Mouse (Mus musculus): ENCODE measurements at regions not wholly inside any gene's neighbourhood (a gene's known extent, or its start where the extent isn't known, plus 50 kb on each side); places are given as distances from the start of the nearest gene placed in this dataset.

DNA sequence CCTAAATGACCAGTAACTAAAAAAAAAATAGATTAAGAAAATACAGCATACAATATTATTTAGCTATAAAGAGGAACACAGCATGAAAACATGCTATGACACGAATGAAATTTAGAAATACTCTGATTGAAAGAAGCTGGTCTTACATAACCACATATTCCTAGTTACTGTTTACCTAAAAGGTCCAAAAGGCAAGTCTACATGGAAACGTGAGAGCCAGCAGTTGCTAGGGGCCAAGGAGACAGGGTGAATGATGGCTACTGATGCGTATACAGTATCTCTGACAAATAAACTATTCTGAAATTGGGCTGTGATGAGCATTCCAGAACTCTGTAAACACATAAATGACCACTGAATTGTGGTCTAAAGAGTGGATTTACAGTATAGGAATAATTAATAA lies 194.5 kb upstream of the Zbtb20 start:
- DNase-seq (ENCODE audit: low spot score) = no peak

- no peak for DNase-seq (ENCODE audit: low spot score)
These were observed 198.5 kb upstream of the Zbtb20 start for GRCm38 (mm10) chr16:42677211-42677610.

DNA sequence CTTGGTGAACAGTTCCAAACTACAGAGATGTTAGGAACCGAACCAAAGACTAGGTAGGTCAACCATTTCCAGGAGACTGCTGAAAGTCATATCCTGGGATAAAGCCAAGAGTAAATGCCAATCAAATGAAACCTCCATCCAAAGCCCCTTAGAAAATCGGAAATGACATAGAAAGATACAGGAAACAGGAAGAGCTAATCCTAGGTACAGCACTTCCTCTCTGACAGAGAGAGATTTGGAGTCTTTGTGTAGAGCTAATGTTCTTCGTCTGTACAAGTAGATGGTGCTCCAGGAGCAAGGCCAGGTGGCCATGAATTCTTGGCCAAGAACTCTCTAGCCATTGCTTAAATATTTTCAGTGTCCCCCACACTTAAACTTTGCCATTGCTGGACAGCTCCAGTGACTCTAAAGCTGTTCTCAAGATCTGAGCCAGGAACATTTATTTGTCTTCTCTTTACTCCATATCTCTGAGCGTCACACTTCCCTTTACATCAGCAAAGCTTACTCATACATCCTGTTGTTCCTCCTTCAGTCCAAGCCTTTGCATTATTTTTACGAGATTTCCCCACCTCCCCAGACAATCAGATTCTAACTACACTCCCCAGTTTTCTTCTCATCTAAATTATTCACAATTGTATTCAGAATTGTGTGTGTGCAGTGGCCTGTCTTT lies 199.1 kb upstream of the Zbtb20 start:
- DNase-seq (ENCODE audit: low spot score) = no peak

- DNase-seq (ENCODE audit: low spot score) = no peak
These were observed 200.7 kb upstream of the Zbtb20 start for GRCm38 (mm10) chr16:42675031-42675430.

- no peak for DNase-seq (ENCODE audit: low spot score)
These were observed 209.1 kb upstream of the Zbtb20 start for GRCm38 (mm10) chr16:42666601-42667000.

GRCm38 (mm10) chr16:42651904-42652732 lies 223.6 kb upstream of the Zbtb20 start:
- no peak for DNase-seq (ENCODE audit: low spot score)

DNA sequence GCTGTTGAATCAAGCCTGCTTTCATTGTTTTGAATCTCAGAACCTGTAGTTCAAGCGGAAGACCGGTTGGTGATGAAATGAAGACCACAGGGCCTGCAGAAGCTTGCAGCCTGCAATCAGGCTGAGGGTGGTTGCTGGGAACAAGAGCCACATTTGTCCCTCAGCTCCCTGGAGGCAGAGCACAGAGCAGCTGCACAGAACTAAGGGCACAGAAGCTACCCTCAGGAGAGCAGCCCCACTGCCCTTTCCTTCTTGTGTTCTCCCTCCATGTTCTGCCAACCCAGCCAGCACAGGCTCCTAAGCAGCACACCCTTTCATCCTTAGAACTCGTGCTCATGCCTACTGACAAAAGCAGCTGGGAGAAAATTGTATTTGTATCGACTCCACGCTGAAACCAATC lies 225.9 kb upstream of the Zbtb20 start:
- no peak for DNase-seq (ENCODE audit: low spot score)

DNA sequence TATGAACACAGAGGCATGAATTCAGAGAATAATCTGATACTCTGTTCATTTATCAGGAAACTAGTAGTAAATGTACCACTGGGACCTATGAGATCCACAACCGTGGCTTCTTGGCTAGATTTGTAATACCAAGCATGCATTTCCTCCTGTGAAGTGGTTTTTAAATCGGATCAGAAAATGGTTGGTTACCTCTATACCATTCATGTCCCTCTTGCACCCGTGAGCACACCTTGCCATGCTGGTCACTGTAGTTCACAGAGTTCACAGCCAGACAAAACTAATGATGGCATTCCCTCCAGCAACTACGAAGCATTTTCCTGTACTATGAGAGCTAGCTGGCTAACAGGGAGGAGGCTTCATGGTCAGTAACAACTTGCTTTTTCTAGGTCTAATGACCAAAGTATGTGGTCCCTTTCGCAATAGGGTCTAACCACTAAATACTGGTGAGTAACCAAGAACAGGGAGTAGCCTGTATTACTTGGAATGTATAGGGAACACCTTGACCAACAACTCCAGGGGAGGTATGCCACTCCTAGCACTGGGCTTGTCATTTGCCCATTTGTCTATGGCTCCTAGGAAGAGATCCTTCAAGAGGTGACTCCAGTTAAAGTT lies 227.0 kb upstream of the Zbtb20 start:
- DNase-seq (ENCODE audit: low spot score) = no peak

GRCm38 (mm10) chr16:42647762-42648161 lies 227.9 kb upstream of the Zbtb20 start:
- DNase-seq (ENCODE audit: low spot score) = no peak

DNA sequence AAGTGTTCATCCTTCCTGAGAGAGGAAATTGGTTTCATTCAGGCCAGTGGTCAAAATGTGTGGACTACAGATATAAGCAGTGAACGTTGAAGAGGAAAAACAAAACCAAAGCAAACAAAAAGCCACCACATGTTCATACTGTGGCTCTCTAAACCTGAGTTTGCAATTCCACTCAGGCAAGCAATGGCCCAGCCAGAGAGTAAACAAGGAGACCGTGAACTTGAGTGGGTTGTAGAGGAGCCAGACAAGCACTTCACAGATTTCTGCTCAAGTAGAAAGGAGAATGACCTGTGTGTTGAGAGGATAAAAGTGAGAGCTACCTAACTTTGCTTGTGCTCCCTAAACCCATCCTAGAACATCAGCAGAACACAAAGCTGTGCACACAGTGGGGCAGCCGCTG lies 239.9 kb upstream of the Zbtb20 start:
- DNase-seq (ENCODE audit: low spot score) = no peak

DNA sequence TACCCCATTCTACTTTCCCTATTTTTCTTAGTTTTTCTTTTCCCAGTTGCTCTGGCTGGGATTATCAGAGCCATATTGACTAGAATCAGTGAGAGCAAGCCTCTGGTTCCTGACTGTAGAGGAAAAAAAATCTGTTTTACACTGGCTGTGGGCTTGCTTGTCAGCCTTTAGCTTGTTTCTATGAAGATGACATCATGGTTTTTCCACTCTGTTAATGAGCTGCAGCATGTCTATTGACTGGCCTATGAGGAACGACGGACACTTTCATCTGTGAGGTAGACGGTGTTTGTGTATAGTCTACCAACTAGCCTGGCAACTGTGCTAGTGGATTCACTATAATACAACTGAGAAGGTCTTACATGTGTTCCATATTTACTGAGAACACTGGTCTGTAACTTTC lies 248.0 kb upstream of the Zbtb20 start:
- no peak for DNase-seq (ENCODE audit: low spot score)

- DNase-seq (ENCODE audit: low spot score) = peak; percentile 59
These were observed 259.8 kb upstream of the Zbtb20 start for GRCm38 (mm10) chr16:42615920-42616319.

DNA sequence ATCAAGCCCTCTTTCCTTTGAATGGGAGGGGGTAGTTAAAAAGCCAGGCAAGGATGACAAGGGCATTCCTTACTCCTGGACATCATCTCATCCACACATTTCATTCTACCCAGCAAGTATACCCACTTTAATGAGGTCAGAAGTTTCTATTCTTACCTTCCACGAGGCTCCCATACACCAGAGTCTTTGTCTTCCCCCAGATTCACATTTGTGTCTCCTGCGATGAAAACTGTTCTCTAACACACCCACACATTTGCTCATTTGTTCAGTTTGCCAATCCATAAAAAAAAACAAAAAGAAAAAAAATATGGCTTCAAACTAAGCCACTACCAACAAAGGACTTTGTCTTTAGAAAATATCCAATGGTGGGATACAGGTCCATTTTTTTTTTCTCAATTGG lies 263.7 kb upstream of the Zbtb20 start:
- no peak for DNase-seq (ENCODE audit: low spot score)

- peak; percentile 8 for DNase-seq (ENCODE audit: low spot score)
These were observed 267.3 kb upstream of the Zbtb20 start for GRCm38 (mm10) chr16:42608336-42608735.

DNA sequence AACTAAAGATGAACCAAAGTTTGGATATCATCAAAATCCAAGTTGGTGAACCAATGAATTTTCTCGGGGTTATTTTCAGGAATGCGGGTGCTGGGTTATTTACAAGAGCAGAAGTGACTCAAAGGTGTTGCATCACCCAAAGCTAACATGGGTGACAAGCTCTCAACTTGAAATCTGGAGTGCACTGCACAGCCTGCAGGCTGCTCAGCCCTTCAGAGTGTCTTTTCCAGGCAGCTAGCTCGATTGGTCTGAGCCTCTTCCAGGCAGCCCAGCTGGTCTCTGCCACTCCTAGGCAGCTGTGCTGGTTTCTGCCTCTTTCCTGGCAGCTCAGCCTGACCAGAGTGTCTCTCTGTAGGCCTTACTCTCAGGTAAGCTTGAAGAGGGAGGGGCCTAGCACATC lies 251.9 kb upstream of the Gap43 start:
- no peak for DNase-seq (ENCODE audit: low spot score)

DNA sequence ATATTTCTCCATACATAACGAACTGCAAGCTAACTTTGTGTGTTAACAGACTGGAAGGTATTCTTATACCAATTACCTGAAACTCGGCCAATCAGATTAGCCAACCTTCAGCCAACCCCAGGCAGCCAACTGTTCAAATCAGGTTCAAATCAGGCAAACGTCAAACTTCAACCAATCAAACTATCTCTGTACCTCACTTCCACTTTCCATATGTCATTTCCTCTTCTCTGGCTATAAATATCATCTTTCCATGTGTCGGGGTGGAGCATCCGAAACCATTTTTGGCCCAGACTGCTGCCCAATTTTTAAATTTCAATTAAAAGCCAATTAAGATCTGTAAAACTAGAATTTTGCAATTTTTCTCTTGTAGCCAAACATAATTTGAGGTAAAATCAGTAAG lies 251.1 kb upstream of the Gap43 start:
- DNase-seq (ENCODE audit: low spot score) = no peak

DNA sequence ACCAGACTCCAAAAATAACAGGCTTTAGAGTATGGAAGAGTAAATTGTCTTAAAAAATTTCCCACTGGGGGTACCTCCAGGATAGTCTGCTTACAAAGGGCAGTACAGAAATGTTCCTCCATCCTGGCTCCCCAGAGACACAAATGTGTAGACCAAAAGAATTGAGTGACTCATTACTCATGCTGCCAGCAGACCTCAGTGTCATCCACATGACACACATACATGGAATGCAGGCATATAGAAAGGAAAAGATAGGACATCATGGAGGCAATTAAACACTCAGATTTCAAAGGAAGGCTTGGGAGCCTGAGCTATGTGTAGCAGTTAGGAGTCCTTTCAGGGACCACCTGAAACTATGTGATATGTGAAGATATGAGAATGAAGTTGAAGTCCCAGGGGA lies 245.7 kb upstream of the Gap43 start:
- no peak for DNase-seq (ENCODE audit: low spot score)

DNA sequence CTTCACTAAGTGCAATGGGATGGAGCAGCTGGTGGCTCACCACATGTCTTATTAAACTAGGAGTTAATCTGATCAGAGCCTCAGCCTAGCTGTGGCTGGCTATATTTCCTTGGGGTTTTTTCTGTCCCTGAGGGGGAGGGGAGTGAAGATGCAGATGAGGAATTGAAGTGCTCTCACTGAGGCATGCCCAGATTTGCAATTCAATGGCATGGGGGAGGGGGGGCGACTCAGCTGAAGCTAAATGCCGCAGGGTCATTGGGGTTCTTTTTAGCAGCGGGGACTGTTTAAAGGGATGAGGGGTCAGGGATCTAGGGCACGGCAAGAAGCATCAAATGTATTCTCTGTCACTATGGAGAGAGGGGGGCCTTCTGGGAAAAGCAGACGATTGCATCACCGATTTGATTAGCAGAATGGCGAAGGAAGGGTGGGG lies 235.1 kb upstream of the Gap43 start:
- no peak for DNase-seq (ENCODE audit: low spot score)

GRCm38 (mm10) chr16:42574978-42575377 lies 234.5 kb upstream of the Gap43 start:
- DNase-seq (ENCODE audit: low spot score) = no peak

GRCm38 (mm10) chr16:42570246-42570996 lies 230.0 kb upstream of the Gap43 start:
- DNase-seq (ENCODE audit: low spot score) = no peak

DNA sequence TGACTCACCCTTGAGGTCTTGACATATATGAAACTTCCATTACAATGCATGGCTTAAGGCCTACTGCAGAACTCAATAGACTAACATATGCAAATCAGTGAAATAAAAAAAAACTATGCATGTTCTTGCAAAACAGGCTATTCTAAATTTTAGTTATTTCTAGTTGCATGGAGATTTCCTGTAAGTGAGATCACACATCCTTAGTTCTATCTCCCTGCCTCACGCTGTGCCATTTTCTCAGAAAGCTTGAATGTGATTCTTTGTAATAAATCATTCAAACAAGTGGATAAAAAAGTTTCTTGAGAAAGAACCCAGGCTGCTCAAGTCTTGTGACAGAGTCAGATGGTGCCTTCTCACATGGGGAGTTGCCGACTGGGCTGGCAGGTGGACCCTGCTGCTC lies 228.9 kb upstream of the Gap43 start:
- no peak for DNase-seq (ENCODE audit: low spot score)

DNA sequence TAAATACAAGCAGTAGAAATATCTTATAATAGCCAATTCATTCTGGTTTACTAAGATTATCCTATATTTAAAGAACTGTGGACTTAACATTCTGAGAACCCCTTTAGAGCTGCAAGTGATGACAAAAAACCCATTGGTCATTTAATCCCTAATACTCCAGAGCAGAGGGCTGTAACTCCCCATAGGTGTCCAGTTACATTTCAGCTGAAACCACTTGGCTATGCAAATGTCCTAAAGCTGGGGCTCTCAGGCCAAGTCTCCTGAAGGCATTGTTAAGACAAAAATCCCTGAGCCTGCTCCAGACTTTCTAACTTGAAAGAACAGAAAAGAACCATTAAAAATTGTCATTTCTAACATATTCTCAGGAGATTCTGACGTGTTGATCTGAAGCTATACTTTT lies 209.1 kb upstream of the Gap43 start:
- DNase-seq (ENCODE audit: low spot score) = no peak
